Mouse (Mus musculus): ENCODE results near the gene Hspa1l. TPM values are rescaled to one million over a fixed set of nuclear protein-coding genes. Genes with fewer than 3 reads are reported as not detected.

Hspa1l gene
- total and polyA plus RNA-seq, 3 experiments: 0.15 to 1.6 TPM; not detected in 1

DNA sequence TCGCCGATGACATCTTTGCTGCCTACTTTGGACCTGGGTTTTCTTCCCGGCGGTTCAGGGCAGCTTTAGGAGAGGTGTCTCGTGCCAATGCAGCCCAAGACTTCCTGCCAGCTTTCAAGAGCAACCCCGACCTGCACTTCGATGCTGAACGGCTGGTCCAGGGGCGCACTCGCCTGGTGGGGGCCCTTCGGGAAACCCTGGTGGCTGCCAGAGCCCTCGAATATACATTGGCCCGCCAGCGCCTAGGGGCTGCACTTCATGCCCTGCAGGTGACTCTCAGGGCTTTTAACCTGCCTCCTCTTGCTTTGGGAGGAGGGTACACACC lies 45.2 kb downstream of the Hspa1l start:
- Histone ChIP-seq H3K36me3 (ENCODE audit: control insufficient read depth in 1 of 2, insufficient read depth in 2 of 2, low read length in 2 of 2) (peaks cover 0 to 18% of the 10 kb centered on the region in 2 experiments; a peak in 3 of 4 replicates), H3K79me2 (ENCODE audit: control insufficient read depth, insufficient read depth, low read length, poor library complexity) (no peaks in the 10 kb centered on the region), H3K9me3 (replicated peaks; ENCODE audit: insufficient read depth, low read length) (no peaks in the 10 kb centered on the region), H3K4me1 (ENCODE audit: control insufficient read depth in 1 of 2, insufficient read depth in 2 of 2, low read length in 2 of 2) (peaks cover 2 to 29% of the 10 kb centered on the region in 2 experiments), H3K4me3 (ENCODE audit: control insufficient read depth in 1 of 2, insufficient read depth in 1 of 2, low read depth in 2 of 2, low read length in 2 of 2) (no peak overlapping the region), H3K9ac (ENCODE audit: control insufficient read depth, low read depth, low read length, poor library complexity, severe bottlenecking) (no peak overlapping the region), H3K27me3 (ENCODE audit: control insufficient read depth in 1 of 2, insufficient read depth in 2 of 2, low read length in 2 of 2) (no peaks in the 10 kb centered on the region), H3K27ac (ENCODE audit: control insufficient read depth, low read depth, low read length) (no peak overlapping the region)
- no peak for TF ChIP-seq POLR2AphosphoS2 (IDR thresholded peaks at IDR 0.05; ENCODE audit: low read length)
- DNase-seq (ENCODE audit: low read depth, low spot score): no peak

DNA sequence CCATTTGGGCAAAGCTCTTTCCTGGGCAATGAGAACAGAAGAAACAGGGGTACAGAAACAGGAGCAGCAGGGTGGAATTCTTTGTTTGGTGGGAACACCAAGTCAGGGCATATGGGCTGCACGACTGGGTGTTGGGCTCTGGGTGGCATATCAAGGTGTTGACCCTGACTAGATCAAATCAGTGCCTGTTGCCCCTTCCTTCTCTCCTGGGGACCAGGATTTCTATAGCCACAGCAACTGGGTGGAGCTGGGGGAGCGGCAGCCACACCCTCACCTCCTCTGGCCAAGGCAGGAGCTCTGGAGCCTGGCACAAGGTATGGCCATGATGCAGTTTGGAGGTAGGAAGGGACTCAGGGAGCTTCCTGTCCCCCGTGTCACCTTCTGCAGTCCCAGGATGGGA lies 45.7 kb downstream of the Hspa1l start:
- H3K27ac ChIP-seq (ENCODE audit: control insufficient read depth, low read depth, low read length): no peak overlapping the region
- peaks cover 7 to 34% of the 10 kb centered on the region in 2 experiments for H3K4me1 ChIP-seq (ENCODE audit: control insufficient read depth in 1 of 2, insufficient read depth in 2 of 2, low read length in 2 of 2)
- H3K36me3 ChIP-seq (ENCODE audit: control insufficient read depth in 1 of 2, insufficient read depth in 2 of 2, low read length in 2 of 2): peaks cover 0 to 23% of the 10 kb centered on the region in 2 experiments; a peak in 3 of 4 replicates
- peaks cover 2% of the 10 kb centered on the region; the same call in 1 of the 2 replicates for H3K79me2 ChIP-seq (ENCODE audit: control insufficient read depth, insufficient read depth, low read length, poor library complexity)
- H3K27me3 ChIP-seq (ENCODE audit: control insufficient read depth in 1 of 2, insufficient read depth in 2 of 2, low read length in 2 of 2): no peaks in the 10 kb centered on the region
- H3K9me3 ChIP-seq (replicated peaks; ENCODE audit: insufficient read depth, low read length): no peaks in the 10 kb centered on the region
- no peak for DNase-seq (ENCODE audit: low read depth, low spot score)
- H3K9ac ChIP-seq (ENCODE audit: control insufficient read depth, low read depth, low read length, poor library complexity, severe bottlenecking): no peak overlapping the region
- TF ChIP-seq JUND (IDR thresholded peaks at IDR 0.05; ENCODE audit: low read depth, low read length): no peak
- no peak for TF ChIP-seq EP300 (IDR thresholded peaks at IDR 0.05; ENCODE audit: low read depth in 1 of 2, low read length in 2 of 2)
- no peak for TF ChIP-seq KAT2A (conservative IDR thresholded peaks at IDR 0.05; ENCODE audit: low read depth, low read length)
- TF ChIP-seq ZNF384 (IDR thresholded peaks at IDR 0.05; ENCODE audit: low read depth, low read length): no peak
- TF ChIP-seq ZC3H11A (IDR thresholded peaks at IDR 0.05; ENCODE audit: low read depth, low read length): no peak
- no peak for TF ChIP-seq POLR2AphosphoS2 (IDR thresholded peaks at IDR 0.05; ENCODE audit: low read length)
- TF ChIP-seq GATA1 (IDR thresholded peaks at IDR 0.05; ENCODE audit: low read depth, low read length): no peak
- no peak for TF ChIP-seq NELFE (IDR thresholded peaks at IDR 0.05; ENCODE audit: low read depth, low read length)
- no peak for TF ChIP-seq MYB (IDR thresholded peaks at IDR 0.05; ENCODE audit: low read depth, low read length)
- no peak for TF ChIP-seq GABPA (IDR thresholded peaks at IDR 0.05; ENCODE audit: low read depth, low read length)
- TF ChIP-seq ZKSCAN1 (IDR thresholded peaks at IDR 0.05; ENCODE audit: low read depth, low read length): no peak
- TF ChIP-seq MAX (IDR thresholded peaks at IDR 0.05; ENCODE audit: low read length): no peak
- TF ChIP-seq USF2 (IDR thresholded peaks at IDR 0.05; ENCODE audit: borderline replicate concordance in 1 of 2, insufficient read depth in 1 of 2, low read depth in 1 of 2, low read length in 2 of 2): no peak
- no peak for TF ChIP-seq SMC3 (IDR thresholded peaks at IDR 0.05; ENCODE audit: low read depth, low read length)
- no peak for TF ChIP-seq TBP (IDR thresholded peaks at IDR 0.05; ENCODE audit: low read depth, low read length)
- no peak for TF ChIP-seq USF1 (IDR thresholded peaks at IDR 0.05; ENCODE audit: low read depth, low read length)
- no peak for TF ChIP-seq RCOR1 (IDR thresholded peaks at IDR 0.05; ENCODE audit: low read depth, low read length)
- no peak overlapping the region for H3K4me3 ChIP-seq (ENCODE audit: control insufficient read depth in 1 of 2, insufficient read depth in 1 of 2, low read depth in 2 of 2, low read length in 2 of 2)

Data from MEL (cell line).